Mouse (Mus musculus): Measurements from ENCODE around the gene Ptpn4. TPM values are rescaled to one million over a fixed set of nuclear protein-coding genes. Genes with fewer than 3 reads are reported as not detected.

Gene Ptpn4
- total and polyA plus RNA-seq, 2 experiments from 2014 or later = 6.2 to 40.1 TPM

- Histone ChIP-seq H3K36me3 (ENCODE audit: insufficient read depth) (no peaks in the 10 kb centered on the region), H3K4me3 (ENCODE audit: low read depth, low read length) (no peak overlapping the region), H3K4me1 (ENCODE audit: insufficient read depth) (no peaks in the 10 kb centered on the region), H3K9me3 (ENCODE audit: low read length) (no peaks in the 10 kb centered on the region), H3K9ac (no peak overlapping the region), H3K27ac (ENCODE audit: low read depth, low read length) (no peak overlapping the region), H3K27me3 (ENCODE audit: insufficient read depth, low read length) (no peaks in the 10 kb centered on the region), H3K4me2 (ENCODE audit: low read depth) (no peak overlapping the region)
- ATAC-seq = no peak
- TF ChIP-seq CTCF (IDR thresholded peaks at IDR 0.05; ENCODE audit: low read depth) = no peak
- no peak for DNase-seq
- 91% methylated on average over 2 of the region's 2 CpGs for WGBS
Measured at GRCm38 (mm10) chr1:119731166-119731565, 106.2 kb downstream of the Ptpn4 start.

- no peak for DNase-seq
- Histone ChIP-seq H3K27ac (ENCODE audit: low read depth, low read length) (no peak overlapping the region), H3K4me3 (ENCODE audit: low read depth, low read length) (no peak overlapping the region), H3K4me2 (ENCODE audit: low read depth) (no peak overlapping the region), H3K36me3 (ENCODE audit: insufficient read depth) (no peaks in the 10 kb centered on the region), H3K4me1 (ENCODE audit: insufficient read depth) (no peaks in the 10 kb centered on the region), H3K9ac (no peak overlapping the region), H3K9me3 (ENCODE audit: low read length) (no peaks in the 10 kb centered on the region), H3K27me3 (ENCODE audit: insufficient read depth, low read length) (no peaks in the 10 kb centered on the region)
- ATAC-seq = no peak
- WGBS = 90% methylated on average over 2 of the region's 2 CpGs
- no peak for TF ChIP-seq CTCF (IDR thresholded peaks at IDR 0.05; ENCODE audit: low read depth)
Measured at GRCm38 (mm10) chr1:119713017-119713416, 124.4 kb downstream of the Ptpn4 start.

- no peak for DNase-seq
- Histone ChIP-seq H3K4me2 (ENCODE audit: low read depth) (no peak overlapping the region), H3K27me3 (ENCODE audit: insufficient read depth, low read length) (no peaks in the 10 kb centered on the region), H3K4me3 (ENCODE audit: low read depth, low read length) (no peak overlapping the region), H3K9me3 (ENCODE audit: low read length) (no peaks in the 10 kb centered on the region), H3K4me1 (ENCODE audit: insufficient read depth) (no peaks in the 10 kb centered on the region), H3K27ac (ENCODE audit: low read depth, low read length) (no peak overlapping the region), H3K36me3 (ENCODE audit: insufficient read depth) (peaks cover 7% of the 10 kb centered on the region; the same call in 1 of the 2 replicates), H3K9ac (no peak overlapping the region)
- 95% methylated on average over 4 of the region's 4 CpGs for WGBS
- TF ChIP-seq CTCF (IDR thresholded peaks at IDR 0.05; ENCODE audit: low read depth) = no peak
- ATAC-seq = no peak
Measured at GRCm38 (mm10) chr1:119706471-119707217, 130.8 kb downstream of the Ptpn4 start.

GRCm38 (mm10) chr1:119696860-119697259 is 140.6 kb downstream of the Ptpn4 start:
- Histone ChIP-seq H3K36me3 (ENCODE audit: insufficient read depth) (peaks cover 4% of the 10 kb centered on the region; the same call in 1 of the 2 replicates), H3K27ac (ENCODE audit: low read depth, low read length) (no peak overlapping the region), H3K4me3 (ENCODE audit: low read depth, low read length) (no peak overlapping the region), H3K9ac (no peak overlapping the region), H3K27me3 (ENCODE audit: insufficient read depth, low read length) (no peaks in the 10 kb centered on the region), H3K4me2 (ENCODE audit: low read depth) (no peak overlapping the region), H3K9me3 (ENCODE audit: low read length) (no peaks in the 10 kb centered on the region), H3K4me1 (ENCODE audit: insufficient read depth) (no peaks in the 10 kb centered on the region)
- ATAC-seq (no peak), DNase-seq (no peak)
- TF ChIP-seq CTCF (IDR thresholded peaks at IDR 0.05; ENCODE audit: low read depth) = no peak
- 100% methylated on average over 1 of the region's 1 CpGs for WGBS

- Histone ChIP-seq H3K9me3 (ENCODE audit: low read length) (no peaks in the 10 kb centered on the region), H3K4me1 (ENCODE audit: insufficient read depth) (no peaks in the 10 kb centered on the region), H3K36me3 (ENCODE audit: insufficient read depth) (peaks cover 8% of the 10 kb centered on the region; the same call in 1 of the 2 replicates), H3K4me2 (ENCODE audit: low read depth) (no peak overlapping the region), H3K27me3 (ENCODE audit: insufficient read depth, low read length) (no peaks in the 10 kb centered on the region), H3K4me3 (ENCODE audit: low read depth, low read length) (no peak overlapping the region), H3K27ac (ENCODE audit: low read depth, low read length) (no peak overlapping the region), H3K9ac (no peak overlapping the region)
- no peak for TF ChIP-seq CTCF (IDR thresholded peaks at IDR 0.05; ENCODE audit: low read depth)
- no peak for ATAC-seq
- no peak for DNase-seq
- WGBS = 97% methylated on average over 3 of the region's 3 CpGs
Measured at GRCm38 (mm10) chr1:119685773-119686558, 151.4 kb downstream of the Ptpn4 start.

- TF ChIP-seq CTCF (IDR thresholded peaks at IDR 0.05; ENCODE audit: low read depth) = no peak
- WGBS = 13% methylated on average over 2 of the region's 2 CpGs
- peak; percentile 55 for ATAC-seq
Measured at GRCm38 (mm10) chr1:119681663-119682213, 155.7 kb downstream of the Ptpn4 start.

More at GRCm38 (mm10) chr1:119681663-119682213, 155.7 kb downstream of the Ptpn4 start:
- H3K9me3 ChIP-seq (ENCODE audit: low read length) = no peaks in the 10 kb centered on the region
- DNase-seq = peak; percentile 16
- no peaks in the 10 kb centered on the region for H3K4me1 ChIP-seq (ENCODE audit: insufficient read depth)
- no peak overlapping the region for H3K9ac ChIP-seq
- H3K36me3 ChIP-seq (ENCODE audit: insufficient read depth) = peaks cover 12% of the 10 kb centered on the region; the same call in 1 of the 2 replicates
- no peak overlapping the region for H3K27ac ChIP-seq (ENCODE audit: low read depth, low read length)
- H3K4me3 ChIP-seq (ENCODE audit: low read depth, low read length) = no peak overlapping the region
- no peak overlapping the region for H3K4me2 ChIP-seq (ENCODE audit: low read depth)
- H3K27me3 ChIP-seq (ENCODE audit: insufficient read depth, low read length) = no peaks in the 10 kb centered on the region

Measured in forebrain, postnatal 0 days (tissue).